Mouse (Mus musculus) heart, adult 8-10 months (tissue): ENCODE data around the gene Rhot1. TPM values are rescaled to one million over a fixed set of nuclear protein-coding genes. Genes with fewer than 3 reads are reported as not detected.

Source experiments
- total RNA-seq, 4 experiments: library from RNA; stranded (reverse); gene quantifications; 2 replicates each; pipeline ENCODE4 v1.2.4; 2022

Gene Rhot1
- total RNA-seq, 4 experiments from 2014 or later, result 52.5 to 66.9 (median 60.3) TPM

Other genes starting within 250 kb of the Rhot1 start
- gene Utp6, start 246.6 kb upstream of the Rhot1 start, total RNA-seq, result 10 to 100 TPM; 25.0 to 28.1 (median 27.3) TPM
- gene Suz12, start 215.9 kb upstream of the Rhot1 start, total RNA-seq, result 10 to 100 TPM; 22.9 to 28.9 (median 25.0) TPM
- 10 to 100 TPM in 2 of 4 experiments, 1 to 10 TPM in 2; 9.0 to 14.9 (median 12.1) TPM for gene Crlf3, start 128.0 kb upstream of the Rhot1 start, total RNA-seq
- under 1 TPM; 0.55 to 0.97 (median 0.69) TPM for gene Atad5, start 119.6 kb upstream of the Rhot1 start, total RNA-seq
- 10 to 100 TPM; 30.1 to 36.3 (median 33.2) TPM for gene Tefm, start 66.8 kb upstream of the Rhot1 start, total RNA-seq
- gene Adap2, start 54.9 kb upstream of the Rhot1 start, total RNA-seq, result 10 to 100 TPM in 2 of 4 experiments, 1 to 10 TPM in 2; 8.3 to 12.5 (median 9.9) TPM
- 1 to 10 TPM; 5.8 to 6.0 (median 5.9) TPM for gene Rnf135, start 25.2 kb upstream of the Rhot1 start, total RNA-seq
- gene Rhbdl3, start 91.9 kb downstream of the Rhot1 start, total RNA-seq, result 10 to 100 TPM in 1 of 4 experiments, 1 to 10 TPM in 3; 6.7 to 10.0 (median 7.8) TPM
- 10 to 100 TPM; 26.4 to 28.9 (median 27.6) TPM for gene 5730455P16Rik, start 169.0 kb downstream of the Rhot1 start, total RNA-seq
- 10 to 100 TPM; 51.6 to 64.2 (median 60.8) TPM for gene Zfp207, start 174.3 kb downstream of the Rhot1 start, total RNA-seq
- gene Psmd11, start 219.6 kb downstream of the Rhot1 start, total RNA-seq, result 100 to 1,000 TPM in 3 of 4 experiments, 10 to 100 TPM in 1; 99.6 to 118 (median 111) TPM